Mouse (Mus musculus) limb, embryonic 10.5 days (tissue): ENCODE measurements around the gene Lrch1. TPM values are rescaled to one million over a fixed set of nuclear protein-coding genes. Genes with fewer than 3 reads are reported as not detected.

Source experiments
- DNase-seq: peaks from one replicate; pipeline ENCODE4 v3.0.0-alpha.2; 2017; ENCODE audit warnings: low spot score
- H3K27ac ChIP-seq: fragments of 300-500 bp; sonication (generic); 2 replicates; pipeline ENCODE4 v1.5.1; 2016; ENCODE audit warnings: mild to moderate bottlenecking
- H3K27me3 ChIP-seq: fragments of 300-500 bp; sonication (generic); 2 replicates; pipeline ENCODE4 v1.6.1; 2016; ENCODE audit warnings: low read depth, mild to moderate bottlenecking; ENCODE audit not compliant: poor library complexity, severe bottlenecking
- H3K36me3 ChIP-seq: fragments of 300-500 bp; sonication (generic); 2 replicates; pipeline ENCODE4 v1.6.1; 2016; ENCODE audit warnings: mild to moderate bottlenecking, moderate library complexity
- H3K4me1 ChIP-seq: fragments of 300-500 bp; sonication (generic); 2 replicates; pipeline ENCODE4 v1.6.1; 2016
- H3K4me3 ChIP-seq: fragments of 300-500 bp; sonication (generic); 2 replicates; pipeline ENCODE4 v1.5.1; 2016; ENCODE audit warnings: mild to moderate bottlenecking, moderate library complexity
- H3K9me3 ChIP-seq: fragments of 300-500 bp; sonication (generic); replicated peaks from 2 replicates; pipeline ENCODE4 v1.6.1; 2016; ENCODE audit warnings: mild to moderate bottlenecking
- WGBS: fragments of 180-500 bp; shearing (Covaris S2); methylation state at CpG from one replicate; pipeline ENCODE4 v1.1.7; 2016; 5-methylcytosine and 5-hydroxymethylcytosine counted together
- polyA plus RNA-seq: library from polyadenylated mRNA; unstranded; fragments of >200 nt; fragmentation: Nextera tagmentation; extraction: Ambion mirVana; gene quantifications from 2 replicates; pipeline ENCODE4 v1.2.1, GENCODE M21; 2016

The Lrch1 gene
- polyA plus RNA-seq, 1 experiment from 2014 or later = 9.9 TPM

- H3K4me3 ChIP-seq = peak overlapping the region; percentile 89
- 31% methylated on average over 9 of the region's 9 CpGs for WGBS
- H3K27me3 ChIP-seq = no peaks in the 10 kb centered on the region
- no peak for DNase-seq
- peaks cover 12% of the 10 kb centered on the region for H3K36me3 ChIP-seq
- peak overlapping the region; percentile 95; the same call in 1 of the 2 replicates for H3K27ac ChIP-seq
- H3K9me3 ChIP-seq = no peaks in the 10 kb centered on the region
- H3K4me1 ChIP-seq = peaks cover 11% of the 10 kb centered on the region
These were observed 216.2 kb downstream of the Lrch1 start for GRCm38 (mm10) chr14:74731221-74732078.

DNA sequence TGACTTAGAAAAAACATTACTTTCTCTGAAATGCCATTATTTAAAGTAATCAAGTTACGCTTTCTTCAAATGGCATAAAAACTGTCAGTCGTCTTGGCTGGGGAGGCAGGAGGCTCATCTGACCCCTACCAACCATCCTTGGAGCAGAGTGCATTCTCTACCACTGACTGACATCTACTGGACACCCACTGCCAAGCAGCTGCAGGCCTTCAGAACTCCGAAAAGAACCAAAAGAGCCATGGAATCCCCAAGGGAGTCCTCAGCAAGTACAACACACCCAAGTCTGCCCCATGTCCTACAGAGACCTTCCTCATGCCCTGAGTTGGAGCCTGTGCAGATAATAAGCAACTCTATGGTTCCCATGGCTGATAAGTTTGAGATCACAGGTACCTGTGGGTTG lies 224.1 kb downstream of the Lrch1 start:
- Histone ChIP-seq H3K36me3 (no peaks in the 10 kb centered on the region), H3K9me3 (no peaks in the 10 kb centered on the region), H3K27me3 (no peaks in the 10 kb centered on the region), H3K27ac (no peak overlapping the region), H3K4me3 (no peak overlapping the region), H3K4me1 (no peaks in the 10 kb centered on the region)
- WGBS = 81% methylated on average over 3 of the region's 3 CpGs
- no peak for DNase-seq

DNA sequence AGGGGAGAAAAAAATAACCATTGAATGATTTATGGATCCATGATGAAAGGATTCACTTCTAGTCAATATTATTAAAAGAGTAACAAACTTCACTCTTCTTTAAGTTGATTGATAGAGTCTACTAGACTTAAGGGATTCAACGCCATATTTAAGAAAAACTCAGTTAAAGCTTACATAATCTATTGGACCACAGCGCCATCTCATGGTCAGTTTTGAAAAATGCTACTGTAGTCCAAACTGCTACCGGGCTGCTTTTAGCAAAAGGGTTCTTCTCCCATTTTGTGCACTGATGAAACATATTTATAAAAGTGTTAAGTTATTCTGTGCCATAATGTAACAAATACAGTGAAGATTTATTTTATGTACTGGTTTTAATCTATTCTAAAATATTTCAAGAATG lies 238.6 kb downstream of the Lrch1 start:
- no peak for DNase-seq
- Histone ChIP-seq H3K4me3 (no peak overlapping the region), H3K36me3 (no peaks in the 10 kb centered on the region), H3K27ac (no peak overlapping the region), H3K4me1 (peaks cover 2% of the 10 kb centered on the region), H3K27me3 (no peaks in the 10 kb centered on the region), H3K9me3 (no peaks in the 10 kb centered on the region)
- WGBS = 28% methylated on average over 3 of the region's 3 CpGs

Other genes with a start within 250 kb of the Lrch1 start
- 309 and 315 TPM in 2 replicates for gene Esd, start 215.6 kb downstream of the Lrch1 start, polyA plus RNA-seq
- 0.10 and 0.30 TPM in 2 replicates for gene Rubcnl, start 68.2 kb upstream of the Lrch1 start, polyA plus RNA-seq
- gene Lrrc63, start 183.0 kb upstream of the Lrch1 start, polyA plus RNA-seq = 0.05 and 0.08 TPM in 2 replicates
- gene Lcp1, start 183.2 kb upstream of the Lrch1 start, polyA plus RNA-seq = 20.4 and 20.9 TPM in 2 replicates